Mouse (Mus musculus): ENCODE data around the gene Ccl25.

DNA sequence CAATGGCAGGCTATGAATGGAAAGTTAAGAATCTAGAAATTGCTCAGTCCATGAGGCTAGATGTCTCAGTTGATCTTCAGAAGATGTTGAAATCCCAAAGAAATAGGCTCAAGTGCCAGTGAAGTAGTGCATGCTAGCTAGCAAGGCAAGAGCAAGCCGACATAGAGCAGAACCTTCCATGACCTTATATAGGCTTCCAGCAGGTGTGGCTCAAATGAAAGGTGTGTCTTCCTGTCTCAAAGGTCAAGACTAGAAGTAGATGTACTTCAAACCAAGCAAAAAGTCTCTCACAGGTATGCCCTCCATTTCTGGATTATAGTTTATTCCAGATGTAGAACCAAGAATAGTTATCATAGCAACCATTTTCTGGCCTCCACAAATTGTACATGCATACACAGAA, 9.0 kb downstream of the Ccl25 start:
- TF ChIP-seq CTCF (IDR thresholded peaks at IDR 0.05): no peak
- no peak for TF ChIP-seq POLR2A (IDR thresholded peaks at IDR 0.05; ENCODE audit: insufficient read depth, low read depth, low read length)
